Mouse (Mus musculus) kidney, adult 18-20 months (tissue): Measurements from ENCODE around the gene Ern1.
"Not testable (repeated sequence)": the region's sequence is repeated elsewhere in the genome, so short reads cannot be mapped to it uniquely, and the experiment has no call there.

Source experiments
- DNase-seq: peaks from one replicate; pipeline ENCODE4 v3.0.0; 2021

Ern1 gene

DNA sequence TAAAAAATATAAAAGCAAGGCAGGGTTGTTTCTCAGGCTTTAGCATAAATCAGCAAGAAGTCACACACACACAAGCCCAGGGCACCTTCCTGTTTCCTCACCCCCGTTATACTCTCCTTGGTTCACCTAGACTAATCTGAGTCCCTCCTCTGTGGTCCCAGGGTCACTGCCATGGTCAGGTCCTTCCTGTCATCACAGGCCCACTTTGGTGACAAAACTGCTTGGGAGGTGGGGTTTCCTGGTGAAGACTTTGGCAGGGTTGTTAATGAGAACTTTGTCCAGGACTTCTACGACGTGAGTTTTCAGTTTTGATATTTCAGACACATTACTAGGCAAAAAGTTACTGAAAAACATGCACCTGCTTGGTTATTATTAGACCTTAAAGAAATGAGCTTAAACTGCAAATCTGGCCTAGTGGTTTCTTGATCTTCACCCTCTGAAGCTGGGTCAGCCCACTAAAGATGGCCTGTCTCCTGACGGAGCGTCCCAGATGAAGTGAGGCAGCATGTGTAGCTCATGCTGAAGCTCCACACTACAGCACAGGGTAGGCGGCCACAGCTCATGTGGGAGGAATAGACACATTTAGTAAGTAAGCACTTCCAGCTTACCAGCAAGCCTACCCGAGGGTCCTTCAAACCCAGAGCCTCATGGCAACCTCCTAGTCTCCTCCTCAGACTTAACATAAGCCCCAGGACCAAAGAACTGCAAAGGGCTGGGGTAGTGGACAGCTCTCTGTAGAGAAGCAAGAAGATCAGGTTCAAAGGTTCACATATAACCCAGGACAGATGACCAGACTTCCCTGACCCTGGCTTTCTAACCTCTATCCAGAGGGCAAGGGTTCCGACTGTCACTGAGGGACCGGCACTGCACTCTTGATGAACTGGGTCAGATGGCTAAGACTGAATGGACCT is 7.8 kb downstream of the Ern1 start:
- DNase-seq = no peak

DNA sequence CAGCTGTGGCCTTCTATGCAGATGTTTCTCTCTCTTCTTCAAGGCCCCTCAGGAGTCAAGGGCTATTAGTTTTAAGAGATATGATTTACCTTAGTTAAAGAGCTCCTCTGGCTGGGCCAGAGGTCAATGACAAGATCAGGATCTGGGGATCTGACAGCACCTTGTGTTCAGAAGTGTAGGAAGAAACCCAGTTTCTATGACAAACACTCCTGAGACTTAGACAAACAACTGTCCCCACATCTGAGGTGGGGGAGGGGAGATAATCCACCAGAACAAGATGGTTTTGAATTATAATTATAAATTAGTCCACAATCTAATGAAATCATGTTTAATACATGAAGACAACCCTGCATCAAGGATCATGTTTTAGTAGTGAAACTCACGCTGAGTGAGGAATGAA is 8.9 kb downstream of the Ern1 start:
- DNase-seq = no peak

DNA sequence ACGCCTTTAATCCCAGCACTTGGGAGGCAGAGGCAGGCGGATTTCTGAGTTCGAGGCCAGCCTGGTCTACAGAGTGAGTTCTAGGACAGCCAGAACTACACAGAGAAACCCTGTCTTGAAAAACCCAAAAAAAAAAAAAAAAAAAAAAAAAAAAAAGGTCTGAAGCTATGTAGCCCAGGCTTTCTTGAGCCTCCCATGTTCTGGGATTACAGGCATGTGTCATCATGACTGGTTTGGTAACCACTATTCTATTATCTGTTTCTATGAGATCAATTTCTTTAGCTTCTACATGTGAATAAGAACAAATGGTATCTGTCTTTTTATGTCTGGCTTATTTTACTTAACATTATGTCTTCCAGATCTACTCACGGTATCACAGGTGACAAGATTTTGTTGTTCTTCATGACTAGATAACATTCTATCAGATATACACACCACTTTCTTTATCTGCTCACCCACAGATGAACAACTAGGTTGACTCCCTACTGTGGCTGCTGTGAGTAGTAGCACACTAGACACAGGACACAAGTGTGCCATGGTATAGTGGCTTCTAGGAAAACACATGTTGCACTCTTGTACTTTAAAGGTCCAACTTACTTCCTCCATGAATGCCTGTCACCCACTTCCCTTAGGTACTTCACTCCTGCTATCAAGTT is 10.0 kb downstream of the Ern1 start:
- DNase-seq = no peak

DNA sequence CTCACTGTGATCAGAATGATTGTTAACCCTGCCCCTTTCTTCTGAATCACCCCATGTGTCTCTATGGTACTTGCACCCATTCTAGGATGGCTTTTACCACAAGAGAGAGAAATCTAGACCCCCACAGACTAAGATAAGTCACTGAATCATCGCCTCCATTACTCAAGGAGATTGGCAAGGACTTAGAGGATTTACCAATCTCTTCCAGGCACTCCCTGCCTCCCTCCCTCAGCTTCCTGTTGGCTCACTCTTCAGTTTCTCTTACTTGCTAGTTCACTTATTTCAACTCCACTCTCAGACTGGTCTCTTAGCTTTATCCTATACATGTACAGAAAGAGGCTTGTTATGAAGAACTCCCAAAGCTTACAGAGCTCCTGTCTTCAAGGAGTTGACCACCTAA is 12.3 kb downstream of the Ern1 start:
- DNase-seq = no peak

DNA sequence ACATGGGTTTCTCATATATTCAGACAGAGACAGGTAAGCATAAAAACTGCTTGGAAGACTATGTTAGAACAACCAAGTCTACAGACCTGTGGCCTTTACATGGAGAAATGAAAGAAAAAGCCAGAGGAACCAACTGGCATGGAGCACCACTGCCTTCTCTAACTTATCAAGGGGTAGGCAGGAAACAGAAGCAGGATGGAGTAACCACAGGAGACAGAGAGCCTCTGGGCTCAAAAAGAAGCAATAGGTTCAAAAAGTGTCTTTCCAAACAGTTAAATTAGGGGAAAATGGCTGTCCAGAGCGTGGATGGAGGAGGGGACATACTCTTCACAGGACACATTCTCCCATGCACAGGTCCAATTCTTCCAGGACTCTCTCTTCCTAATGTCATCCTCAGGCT is 16.0 kb downstream of the Ern1 start:
- no peak for DNase-seq

DNA sequence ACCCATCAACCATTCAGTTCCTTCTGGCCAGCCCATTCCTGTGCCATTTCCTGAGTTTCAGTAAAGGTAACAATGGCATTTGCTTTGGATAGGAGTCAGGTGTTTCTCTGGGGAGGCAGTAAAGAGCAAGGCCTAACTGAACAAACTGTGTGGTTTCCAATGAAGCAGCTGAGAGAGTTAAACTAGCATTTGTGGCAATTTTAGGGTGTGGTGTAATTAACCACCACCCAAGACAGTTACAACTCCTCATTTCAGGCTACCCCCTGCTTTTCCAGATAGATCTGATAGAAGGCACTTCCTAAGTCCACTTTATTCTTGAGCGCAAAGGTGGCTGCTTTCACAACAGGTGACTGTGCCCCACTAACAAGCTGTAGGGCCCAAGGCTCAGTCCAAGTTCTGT is 19.1 kb downstream of the Ern1 start:
- no peak for DNase-seq

DNA sequence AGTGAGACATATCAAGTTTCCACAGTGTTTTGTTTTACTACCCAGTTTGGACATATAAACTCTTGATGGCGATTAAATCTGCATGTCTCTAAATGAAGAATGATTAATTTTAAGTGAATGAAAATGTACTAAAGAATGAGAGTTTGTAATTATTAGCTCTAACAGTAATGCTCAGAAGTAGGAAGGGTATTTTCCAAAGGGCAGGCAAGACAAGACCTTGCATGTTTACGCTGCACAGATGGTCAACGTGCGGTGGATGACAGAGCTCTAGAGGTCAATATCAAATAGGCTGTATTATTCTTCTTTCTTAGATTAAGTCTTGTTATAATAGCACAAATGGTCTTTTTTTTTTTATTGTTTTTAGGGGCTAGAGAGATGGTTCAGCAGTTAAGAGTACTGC is 21.7 kb downstream of the Ern1 start:
- DNase-seq = no peak

DNA sequence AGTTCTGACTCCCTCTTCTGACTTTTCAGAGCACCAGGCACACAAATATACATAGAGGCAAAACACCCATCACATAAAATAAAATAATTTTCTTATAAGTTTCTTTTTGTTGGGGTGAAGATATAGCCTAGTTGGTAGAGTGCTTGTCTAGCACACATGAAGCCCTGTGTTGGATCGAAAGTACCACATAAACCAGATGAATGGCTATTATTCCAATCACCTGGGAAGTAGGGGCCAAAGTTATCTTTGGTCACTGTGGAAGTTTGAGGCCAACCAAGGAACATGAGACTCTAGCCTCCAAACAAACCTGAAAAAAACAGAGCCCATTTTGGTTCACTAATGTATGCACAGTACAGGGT is 22.1 kb downstream of the Ern1 start:
- no peak for DNase-seq

DNA sequence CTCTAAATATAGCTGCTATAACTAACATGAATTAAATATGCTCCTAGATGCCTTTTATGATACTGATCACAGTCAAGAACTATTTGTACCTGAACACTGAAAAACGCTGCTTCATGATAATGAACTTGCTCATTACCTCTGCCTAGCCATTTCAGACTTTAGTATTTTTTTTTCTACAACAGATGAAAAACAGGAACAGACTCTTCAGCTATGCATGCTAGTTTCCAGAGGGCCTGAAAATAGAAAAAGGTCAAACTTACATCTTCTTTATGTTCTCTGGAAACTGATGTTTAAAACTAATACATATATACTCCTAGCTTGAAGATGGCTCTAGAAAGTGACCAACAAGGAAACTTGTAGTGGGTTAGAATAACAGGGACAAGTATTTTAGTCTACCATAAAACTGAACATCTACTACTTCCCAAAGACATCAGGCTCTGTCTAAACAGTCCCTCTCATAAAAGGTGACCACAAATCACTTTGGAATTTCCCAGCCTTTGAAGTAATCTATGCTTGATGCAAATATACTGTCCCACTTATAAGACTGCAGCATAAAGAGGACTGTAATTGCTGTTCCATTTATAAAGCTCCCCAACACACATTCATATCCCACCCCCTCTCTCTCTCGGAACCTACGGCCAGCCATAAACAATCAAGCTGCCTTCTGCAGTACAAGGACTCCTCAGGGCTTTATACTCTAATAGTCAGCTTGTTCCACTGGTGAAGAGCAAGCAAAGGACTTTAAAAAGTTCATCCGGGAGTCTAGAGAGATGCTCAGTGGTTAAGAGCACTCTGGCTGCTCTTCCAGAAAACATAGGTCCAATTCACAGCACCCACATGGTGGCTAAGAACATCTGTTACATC is 22.7 kb downstream of the Ern1 start:
- no peak for DNase-seq

DNA sequence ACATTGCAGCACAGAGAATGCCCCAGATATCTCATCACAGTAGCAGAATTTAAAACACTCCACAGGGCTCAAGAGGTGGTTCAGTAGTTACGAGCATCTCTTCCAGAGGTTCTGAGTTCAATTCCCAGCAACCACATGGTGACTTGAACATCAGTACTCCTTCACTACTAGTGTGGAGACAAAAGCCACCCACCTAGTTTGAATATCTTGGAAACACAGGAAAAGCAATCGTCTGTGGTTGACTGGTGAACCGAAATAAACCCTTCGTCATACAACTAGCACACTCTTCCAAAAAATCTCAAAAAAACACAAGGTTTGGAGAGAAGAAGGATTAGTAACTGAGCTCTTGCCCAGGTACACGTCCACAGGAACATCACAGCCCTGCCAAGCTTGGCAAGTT is 23.8 kb downstream of the Ern1 start:
- DNase-seq = no peak

DNA sequence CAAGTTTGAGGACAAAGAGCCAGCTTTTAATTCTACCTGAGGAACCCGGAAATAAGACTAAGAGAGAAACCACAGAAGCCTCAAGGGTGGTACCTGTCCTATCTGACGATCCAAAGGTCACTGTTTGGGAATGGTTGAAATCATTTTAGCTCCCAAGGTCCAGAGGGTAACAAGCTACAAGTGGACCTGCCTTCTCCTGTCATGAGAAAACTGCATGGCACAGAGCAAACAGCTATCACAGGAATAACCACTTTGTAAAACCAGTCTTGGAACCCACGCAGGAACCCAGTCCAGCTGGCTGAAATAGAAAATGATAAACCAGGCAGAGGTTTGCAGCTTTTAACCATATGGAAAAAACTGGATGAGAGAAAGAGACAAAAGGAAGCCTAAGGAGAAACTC is 25.3 kb downstream of the Ern1 start:
- no peak for DNase-seq

DNA sequence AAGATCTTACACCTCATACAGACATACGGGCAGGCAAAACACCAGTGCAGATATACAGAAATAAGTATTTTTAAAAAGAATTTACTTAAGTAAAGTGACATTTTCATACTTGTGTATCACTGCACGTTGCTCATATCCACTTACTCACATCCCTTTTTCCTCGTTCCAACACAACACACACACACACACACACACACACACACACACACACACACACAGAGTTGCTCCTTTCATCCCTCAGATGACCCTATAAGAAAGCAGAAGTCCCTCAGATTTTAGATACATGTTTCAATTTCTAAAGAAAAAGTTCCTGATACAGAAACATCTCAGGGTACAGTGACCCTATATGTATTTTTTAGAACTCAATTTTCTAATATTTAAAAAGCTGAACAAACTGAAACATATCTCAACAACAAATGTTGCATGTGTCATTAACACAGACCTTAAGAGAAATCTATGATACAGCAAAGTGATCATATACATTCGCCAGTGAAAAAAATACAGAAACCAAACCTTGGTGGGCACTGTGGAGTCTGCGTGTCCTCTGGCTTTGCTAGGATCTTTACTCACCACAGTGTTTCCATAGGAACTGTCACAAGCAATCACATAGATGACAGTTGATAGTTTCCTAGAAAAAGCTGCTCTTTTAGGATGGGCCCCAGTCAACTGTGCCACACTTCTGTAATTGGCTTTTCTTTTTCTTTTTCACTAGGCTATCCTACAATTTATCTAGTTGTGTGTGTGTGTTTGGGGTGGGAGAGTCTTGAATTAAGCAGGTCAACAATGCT is 26.3 kb downstream of the Ern1 start:
- DNase-seq = no peak

DNA sequence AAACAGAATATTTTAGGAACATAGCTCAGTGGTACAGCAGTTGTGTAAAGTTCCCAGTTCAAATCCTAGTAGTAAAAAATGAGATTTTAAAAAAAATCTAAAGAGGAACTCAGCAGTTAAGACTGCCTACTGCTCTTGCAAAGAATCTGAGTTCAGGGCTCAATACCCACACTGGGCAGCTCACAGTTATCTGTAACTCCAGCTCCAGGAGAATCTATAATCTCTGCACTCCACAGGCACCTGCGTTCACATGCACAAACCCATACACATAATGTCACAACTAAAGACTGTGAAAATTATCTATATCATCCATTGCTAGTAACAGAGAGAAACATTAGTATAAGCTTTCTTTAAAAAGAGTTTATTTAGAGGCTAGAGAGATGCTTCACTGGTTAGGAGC is 27.0 kb downstream of the Ern1 start:
- no peak for DNase-seq

DNA sequence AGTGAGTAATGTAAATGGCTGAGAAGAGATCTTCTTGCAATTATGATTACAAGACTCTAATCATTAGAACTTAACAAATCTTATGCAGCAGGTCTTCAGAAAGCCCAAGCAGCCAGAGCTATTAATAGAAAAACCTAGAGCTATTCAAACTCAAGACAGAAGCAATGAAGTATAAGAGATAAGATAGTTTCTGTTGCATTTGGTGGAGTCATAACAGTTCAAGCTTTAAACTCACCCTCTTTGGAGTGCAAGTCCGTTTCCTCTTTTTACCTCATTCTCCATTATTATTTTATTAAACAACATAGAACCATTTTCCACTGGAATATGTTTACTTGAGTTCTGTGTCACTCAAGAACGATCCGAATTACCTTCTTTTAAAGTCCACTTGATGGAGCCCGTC is 29.1 kb downstream of the Ern1 start:
- DNase-seq = no peak

DNA sequence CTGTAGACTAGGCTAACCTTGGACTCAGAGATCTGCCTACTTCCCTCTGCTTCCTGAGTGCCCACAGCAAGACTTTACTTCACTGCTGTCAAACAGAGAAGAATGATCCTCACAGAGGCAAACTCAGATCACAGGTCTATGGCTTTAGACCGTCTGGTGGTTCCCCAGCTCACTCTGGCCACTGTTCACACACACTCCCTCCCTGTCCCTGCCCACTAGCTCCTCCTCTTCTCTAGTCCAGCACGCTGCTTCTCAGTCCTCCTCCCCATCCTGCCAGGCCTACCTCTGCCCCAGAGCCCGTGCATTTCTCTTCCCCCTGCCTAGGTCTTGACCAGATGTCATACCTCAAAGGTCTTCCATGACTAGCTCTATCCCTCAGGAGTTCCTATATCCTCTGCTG is 44.0 kb downstream of the Ern1 start:
- no peak for DNase-seq

DNA sequence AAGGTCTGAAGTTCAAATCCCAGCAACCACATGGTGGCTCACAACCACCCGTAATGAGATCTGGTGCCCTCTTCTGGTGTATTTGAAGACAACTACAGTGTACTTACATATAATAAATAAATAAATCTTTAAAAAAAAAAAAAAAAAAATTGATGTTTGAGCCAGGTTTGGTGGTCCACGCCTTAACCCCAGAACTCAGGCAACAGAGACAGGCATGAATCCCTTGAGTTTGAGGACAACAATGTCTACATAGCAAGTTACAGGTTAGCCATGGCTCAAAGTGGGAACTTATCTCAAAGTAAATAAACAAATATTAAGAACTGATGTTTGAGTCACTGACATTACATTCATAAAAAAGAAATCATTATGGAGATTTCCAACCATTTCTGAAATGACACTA is 45.1 kb downstream of the Ern1 start:
- DNase-seq = not testable (repeated sequence)

DNA sequence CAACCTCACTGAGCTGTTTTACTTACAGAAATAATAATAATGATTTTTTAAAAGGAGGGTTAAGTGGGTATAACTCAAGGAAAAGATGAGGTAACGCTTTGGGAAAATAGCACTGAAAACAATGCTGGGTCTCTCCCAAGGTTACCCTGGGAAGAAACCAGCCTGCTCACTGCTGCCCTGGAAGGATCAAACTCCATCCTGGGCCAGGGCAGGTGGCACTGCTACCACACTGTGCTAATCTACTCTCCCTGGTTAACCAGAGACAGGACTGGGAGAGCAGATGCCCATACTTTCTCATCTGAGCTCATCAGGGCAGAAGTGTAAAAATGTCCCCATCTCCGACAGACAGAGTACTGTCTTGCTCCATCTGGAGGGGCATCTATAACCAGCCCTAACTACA is 47.3 kb downstream of the Ern1 start:
- DNase-seq = no peak

DNA sequence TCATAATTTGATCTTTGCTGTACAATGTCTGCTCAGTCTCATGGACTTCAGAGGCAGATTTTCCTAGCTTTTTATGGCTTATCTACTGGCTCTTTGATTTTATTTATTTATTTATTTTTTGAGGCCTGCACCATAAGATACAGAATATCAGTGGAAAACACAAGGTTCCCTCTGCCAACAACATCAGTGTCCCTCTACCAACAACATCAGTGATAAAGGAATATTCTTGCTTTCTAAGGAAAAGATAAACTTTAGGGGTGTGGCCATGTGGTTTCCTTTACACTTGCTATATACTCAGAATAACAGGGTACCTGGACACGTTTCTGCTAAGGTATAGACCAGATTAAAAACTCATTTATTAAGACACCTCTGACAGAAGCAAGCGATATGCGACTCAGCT is 48.3 kb downstream of the Ern1 start:
- no peak for DNase-seq

DNA sequence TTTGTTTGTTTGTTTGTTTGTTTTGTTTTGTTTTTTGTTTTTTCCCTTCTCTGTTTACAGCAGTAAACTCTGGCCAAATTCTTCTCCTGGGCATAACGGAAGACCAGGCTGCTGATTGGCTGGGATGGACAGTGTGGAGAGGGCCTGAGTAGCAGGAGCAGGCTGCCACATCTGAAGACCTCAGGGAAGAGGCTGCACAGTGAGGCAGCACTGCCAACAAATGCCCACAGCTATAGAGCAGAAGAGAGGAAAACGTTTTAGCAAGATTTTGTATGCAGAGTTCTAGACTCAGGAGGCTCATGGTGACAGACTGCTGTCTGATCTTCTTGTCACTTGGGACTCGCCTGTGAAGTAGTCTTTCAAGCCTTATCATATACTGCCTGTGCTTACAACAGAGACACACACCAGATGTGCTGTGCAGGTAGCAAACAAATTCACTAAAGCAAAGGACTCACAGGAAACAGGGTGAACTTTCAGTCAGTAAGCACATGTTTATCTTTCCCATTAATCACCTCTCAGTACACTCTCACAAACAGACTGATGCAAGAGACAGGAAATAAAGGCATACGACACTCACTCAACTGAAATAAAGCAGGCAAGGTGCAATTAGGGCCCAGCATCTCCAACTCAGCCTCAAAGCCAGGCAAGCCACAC is 49.0 kb downstream of the Ern1 start:
- no peak for DNase-seq

DNA sequence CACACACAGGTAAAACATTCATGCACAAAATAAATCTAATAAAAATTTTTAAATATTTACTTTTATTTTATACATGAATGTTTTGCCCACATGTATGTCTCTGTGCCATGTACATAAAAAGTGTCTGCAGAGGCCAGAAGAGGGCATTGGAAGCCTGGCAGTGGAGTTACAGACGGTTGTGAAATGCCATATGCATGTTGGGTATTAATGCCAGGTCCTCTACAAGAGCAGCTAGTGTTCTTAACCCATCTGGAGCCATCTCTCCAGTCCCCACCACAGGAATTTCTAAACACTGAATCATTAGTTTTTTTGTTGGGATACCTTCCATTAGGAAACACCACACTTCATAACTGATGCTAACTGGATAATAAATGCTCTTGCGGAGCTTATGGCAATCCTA is 50.1 kb downstream of the Ern1 start:
- no peak for DNase-seq

DNA sequence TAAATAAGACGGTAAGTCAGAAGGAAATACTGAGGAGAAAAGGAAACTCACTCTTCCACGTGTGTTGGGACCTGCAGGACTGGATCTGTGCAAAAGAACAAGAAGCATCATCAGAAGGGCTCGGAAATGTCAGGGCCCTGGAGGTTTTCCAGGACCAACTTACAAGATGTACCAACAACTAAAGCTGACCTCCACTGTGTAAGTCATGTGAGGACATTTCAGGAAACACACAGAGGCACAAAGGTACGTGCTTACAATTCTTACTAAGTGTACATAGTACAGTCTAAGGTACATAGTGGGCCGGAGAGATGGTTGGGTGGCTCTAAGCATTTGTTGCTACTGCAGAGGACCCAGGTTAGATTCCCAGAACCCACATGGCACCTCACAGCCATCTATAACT is 50.6 kb downstream of the Ern1 start:
- no peak for DNase-seq

DNA sequence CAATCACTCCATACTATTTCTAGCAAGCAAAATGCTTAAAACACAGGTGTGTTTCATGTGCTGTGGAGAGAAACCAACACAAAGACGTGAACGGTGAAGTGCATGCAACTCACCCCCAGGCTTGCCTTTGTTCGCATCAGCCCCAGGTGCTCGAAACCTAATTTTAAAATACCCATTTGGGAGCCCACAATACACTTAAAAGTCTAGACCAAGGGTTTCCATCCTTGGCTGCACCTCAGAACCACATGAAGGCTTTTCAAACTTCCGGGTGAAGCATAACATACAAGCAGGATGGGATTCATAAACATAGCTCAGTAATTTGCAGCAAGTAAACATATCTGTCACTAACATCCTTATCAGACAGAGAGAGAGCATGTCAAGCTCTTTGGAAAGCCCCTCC is 57.3 kb downstream of the Ern1 start:
- DNase-seq = no peak
